Mouse (Mus musculus) induced T-regulatory cell, adult 2 months (primary cell): ENCODE data around the gene Ccdc88c.
A peak's percentile ranks its signal among the peaks of the same experiment; 100 is the strongest.

Experiments
- DNase-seq: peaks from one replicate; pipeline ENCODE4 v3.0.0-alpha.2; 2012; ENCODE audit warnings: low read depth

Gene Ccdc88c

DNA sequence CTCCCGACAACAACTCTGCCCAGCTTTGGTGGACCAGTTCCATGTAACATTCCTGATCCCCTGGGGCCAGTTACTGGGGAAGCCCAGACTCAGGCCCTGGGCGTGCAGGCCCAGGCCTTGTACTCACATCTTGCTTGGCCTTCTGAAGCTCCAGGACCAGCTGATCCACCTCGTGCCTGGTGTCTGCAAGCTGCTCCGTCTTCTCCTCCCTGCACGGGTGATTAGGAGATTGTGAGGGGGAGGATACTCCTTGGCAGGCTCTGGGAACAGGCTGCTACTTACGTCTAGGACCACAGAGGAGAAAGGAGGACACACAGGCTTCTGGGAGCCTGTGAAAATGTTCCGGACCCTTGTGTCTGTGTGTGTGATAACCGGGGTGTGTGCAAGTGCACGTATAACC is 62.6 kb downstream of the Ccdc88c start:
- DNase-seq: no peak

DNA sequence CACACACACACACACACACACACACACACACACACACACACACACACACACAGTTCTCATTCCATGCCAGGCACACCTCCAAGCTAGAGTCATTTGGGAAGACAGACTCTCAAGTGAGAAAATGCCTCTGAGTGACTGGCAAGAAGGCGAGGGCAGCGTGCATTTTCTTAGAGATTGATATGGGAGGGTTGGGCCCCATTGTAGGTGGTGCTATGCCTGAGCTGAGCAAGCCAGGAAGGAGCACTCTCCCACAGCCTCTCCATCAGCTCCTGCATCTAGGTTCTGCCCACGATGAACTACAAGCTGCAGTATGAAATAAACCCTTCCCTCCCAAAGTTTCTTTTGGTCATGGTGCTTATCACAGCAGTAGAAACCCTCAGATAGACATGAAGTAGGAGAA is 63.6 kb downstream of the Ccdc88c start:
- DNase-seq: no peak

DNA sequence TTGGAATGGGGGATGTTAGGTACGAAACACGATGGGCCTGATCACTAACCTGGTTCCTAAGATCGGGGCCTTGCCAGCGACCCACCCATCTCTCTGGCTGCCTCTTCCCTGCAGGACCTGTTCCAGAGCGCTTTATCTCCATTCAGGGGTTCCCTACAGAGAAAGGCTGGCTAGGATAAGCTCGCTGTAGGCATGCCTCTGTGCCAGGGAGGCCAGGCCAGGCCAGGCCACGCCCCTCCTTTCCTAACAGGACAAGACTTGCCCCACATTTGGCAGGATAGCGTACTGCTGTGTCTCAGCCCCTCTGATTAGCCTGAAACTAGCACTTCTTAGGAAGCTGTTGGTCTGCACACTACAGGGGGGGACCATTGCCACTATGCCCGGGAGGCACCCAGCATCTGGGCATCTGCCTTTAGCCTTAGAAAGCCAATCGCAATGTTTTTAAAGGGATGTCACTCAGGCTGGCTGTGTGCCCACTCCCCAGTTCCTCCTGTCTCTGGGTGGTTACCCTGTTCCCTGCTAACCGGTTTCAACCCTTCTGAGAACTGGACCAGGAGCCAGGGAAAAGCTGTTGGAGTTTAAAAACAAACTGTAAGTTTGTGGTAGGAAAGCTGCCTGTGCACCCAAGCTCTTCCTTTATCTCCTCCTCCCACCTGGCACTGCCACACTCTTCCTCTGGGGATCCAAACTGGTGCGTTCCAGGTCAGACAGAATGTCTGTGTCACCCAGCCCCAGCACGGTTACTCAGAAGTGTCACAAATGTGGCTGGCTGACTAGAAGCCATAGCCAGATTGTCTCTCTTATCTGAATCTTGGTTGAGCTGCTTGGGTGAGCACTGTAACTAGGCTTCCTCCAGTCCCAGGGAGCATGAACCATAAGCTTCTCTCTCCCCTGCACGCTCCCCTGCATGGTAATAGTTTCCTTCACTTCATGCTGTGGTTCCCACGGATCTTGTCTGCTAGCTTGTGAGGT is 69.9 kb downstream of the Ccdc88c start:
- peak; percentile 30 for DNase-seq

DNA sequence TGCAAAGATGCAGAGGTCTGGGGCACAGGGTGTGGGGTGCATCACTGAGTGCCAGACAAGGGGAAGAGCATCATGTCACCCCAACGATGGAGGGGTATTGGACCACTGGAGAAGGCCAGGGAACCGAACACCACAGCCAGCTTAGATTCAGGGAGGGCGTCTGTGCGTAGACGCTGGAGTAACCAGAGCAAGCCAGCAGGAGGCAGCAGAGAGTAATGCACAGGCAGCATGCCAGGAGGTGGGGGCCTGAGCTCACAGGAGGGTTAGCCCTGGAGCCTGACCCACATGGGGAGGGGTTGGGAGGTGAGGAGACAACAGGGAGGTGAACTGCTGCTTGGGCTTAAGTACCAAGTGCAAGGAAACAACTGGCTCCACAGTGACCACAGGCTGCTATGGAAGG is 70.8 kb downstream of the Ccdc88c start:
- DNase-seq: peak; percentile 89

DNA sequence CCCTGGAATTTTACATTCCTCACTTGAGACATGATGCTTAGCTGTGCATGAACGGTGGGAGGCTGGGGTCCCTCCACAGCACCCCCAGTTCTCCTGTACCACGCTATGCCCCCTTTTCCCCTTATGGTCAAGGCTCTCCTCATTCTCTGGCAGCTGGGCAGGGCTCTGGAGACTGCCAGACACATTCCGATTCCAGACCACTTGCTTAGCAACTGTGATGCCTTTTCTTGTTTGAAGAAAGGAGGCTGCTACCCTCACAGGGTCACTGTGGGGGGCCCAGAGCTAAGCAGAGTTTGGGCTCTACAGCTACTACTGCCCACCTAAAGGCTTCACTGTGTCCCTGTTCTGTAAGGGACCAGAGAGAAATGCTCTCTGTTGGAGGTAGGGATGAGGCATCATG is 71.6 kb downstream of the Ccdc88c start:
- DNase-seq: no peak

DNA sequence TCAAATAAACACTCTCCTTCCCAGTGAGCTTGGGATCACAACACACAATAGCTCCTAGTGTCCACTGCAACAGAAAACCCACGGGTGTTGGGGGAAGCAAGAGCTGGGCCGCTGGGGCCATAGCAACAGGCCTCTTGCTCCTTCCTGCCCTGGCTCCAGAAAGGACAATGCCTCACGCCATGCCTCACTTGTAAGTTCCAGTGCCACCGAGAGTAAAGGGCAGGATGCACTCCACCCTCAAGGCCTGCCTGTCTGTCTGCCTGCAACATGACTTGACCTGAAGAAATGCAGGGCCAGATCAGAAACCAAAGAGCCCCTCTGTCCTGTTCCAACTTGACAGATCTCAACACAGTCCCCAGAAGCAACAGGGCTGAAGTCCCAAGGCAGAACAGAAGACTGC is 72.0 kb downstream of the Ccdc88c start:
- no peak for DNase-seq

DNA sequence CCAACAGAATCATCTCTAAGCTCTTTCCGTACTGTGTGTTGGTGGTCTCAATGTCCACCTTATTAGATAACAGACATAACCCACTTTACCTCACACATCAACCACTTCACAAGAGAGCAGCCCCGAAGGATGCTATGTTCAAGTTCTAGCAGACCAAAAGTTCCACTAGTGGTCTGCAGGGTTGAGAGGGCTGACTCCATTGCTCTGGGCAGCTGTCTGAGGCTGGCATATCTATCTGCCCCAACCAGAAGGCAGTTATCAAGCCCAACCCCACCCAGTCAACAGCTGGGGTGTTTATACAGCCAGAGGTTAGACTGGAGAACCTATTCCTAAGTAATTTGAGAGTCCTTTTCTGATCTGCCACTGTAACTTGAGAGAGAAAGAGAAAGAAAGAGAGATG is 72.8 kb downstream of the Ccdc88c start:
- no peak for DNase-seq

DNA sequence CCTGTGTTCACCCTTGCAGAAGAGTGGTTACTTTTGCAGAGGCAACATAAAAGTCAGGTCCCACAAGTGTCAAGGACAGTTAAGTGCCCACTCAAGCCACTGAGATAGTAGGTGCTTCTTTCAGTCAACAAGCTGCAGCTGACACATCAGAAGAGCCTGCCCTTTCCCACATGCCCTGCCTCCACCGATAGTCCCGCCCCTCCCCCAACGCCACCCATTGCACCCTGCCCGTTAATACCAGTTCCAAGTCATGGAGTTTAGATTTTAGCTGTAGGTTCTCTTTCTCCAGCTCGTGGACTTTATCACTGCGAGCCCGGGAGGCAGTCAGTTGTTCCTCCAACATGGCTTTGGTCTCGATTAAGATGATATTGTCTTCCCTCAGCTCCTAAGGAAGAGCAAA is 74.9 kb downstream of the Ccdc88c start:
- no peak for DNase-seq

DNA sequence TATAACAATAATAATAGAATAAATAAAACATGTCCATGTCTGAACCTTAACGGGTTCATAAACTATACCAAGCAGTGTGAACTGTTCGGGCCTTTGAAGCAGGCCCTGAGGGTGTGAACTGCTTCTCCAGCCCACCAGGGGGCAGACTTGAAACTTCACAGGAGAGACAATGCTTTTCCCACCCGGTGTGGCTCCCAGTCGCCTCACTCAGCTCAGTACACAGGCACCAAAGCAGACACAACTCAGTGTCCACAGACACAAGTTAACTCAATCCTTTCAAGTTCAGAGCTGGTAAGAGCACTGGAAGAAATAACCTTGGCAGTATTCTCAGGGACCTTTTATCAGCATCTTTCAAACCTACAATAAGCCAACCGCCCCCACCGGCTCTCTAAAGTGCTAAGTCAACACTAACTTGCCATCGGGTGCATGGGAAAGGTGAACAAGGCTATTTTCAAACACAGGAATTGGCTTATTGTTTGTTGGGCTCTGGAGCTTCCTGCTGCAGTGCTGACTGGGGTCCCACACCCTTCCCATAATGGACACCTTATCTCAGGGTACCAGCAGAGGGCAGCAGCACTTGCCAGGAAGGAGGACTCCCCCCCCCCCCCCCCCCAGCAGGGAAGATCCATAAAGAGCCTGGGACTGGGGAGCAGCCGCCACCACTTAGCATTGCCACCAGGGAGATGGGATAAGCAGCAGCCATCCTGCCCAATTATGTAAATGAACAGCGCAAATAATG is 76.5 kb downstream of the Ccdc88c start:
- DNase-seq: peak; percentile 90

DNA sequence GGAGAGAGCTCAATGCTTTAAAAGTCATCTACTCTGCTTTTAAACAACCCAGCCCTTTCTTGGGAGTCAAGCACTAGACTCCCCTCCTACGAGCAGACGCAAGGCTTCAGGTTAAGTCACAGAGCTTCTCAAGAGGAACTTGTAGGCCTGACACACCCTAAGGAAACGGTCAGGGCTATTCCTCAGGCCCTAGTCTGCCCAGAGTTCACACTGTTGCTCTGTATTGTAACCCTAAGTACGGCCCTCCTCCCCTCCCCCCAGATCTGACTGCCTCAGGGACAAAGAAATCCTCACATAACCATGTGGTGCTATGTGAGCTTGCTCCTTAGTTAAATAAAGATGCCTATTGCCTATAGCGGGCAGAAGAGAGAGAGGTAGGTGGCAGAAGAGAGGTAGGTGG is 79.7 kb downstream of the Ccdc88c start:
- no peak for DNase-seq

DNA sequence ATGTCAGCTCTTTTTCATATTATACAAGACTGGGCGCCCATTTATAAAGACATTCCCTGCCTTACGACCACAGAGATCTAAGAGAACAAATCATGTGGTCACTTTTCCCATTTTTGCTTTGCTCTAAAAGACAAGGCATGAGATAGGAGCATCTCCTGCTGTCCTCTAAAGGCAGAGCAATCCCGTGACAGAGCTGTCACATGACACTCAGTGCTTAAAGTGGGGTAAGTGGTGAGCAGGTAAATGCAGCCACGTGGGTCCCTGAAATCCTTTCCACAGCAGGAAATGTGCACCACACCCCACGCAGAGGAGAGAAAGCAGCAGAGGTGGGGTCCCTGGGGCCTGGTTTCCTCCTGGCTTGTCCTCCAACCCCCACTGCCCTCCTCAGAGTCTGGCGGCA is 80.8 kb downstream of the Ccdc88c start:
- no peak for DNase-seq

DNA sequence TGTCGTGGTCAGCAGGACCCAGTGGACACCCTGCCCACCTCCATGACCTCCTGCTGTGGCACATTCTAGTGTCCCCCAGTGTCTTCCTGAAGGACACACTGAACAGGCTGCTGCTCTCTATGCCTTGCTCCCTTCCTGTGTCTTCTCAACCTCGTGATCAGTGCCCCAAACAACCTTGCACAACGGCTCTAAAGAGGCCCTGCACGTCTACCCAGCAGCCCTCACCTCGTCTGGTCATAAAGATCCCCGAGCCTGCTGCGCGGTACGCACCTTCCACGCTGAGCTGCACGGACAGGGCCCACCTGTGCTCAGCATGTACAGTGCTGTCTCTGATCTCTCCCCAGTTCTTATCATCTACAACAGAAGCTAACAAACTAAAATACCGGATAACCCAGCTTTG is 82.9 kb downstream of the Ccdc88c start:
- no peak for DNase-seq

DNA sequence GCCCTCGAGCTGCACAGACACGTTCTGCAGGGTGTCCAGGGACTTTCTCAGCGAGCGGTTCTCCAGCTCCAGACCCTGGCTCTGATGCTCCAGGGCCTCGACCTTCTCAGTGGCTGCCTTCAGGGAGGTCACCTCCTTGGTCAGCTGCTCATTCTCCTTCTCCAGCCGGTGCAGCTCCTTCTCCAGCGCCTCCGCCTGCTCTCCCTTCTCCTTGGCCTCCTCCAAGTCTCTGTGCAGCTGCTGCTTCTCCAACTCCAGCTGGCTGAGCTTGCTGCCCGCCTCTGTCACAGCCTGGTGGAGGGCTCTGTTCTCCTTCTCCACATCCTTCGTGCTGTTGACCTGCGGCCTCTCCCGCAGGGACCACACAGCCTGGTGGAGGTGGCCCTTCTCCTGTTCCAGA is 83.4 kb downstream of the Ccdc88c start:
- DNase-seq: no peak

DNA sequence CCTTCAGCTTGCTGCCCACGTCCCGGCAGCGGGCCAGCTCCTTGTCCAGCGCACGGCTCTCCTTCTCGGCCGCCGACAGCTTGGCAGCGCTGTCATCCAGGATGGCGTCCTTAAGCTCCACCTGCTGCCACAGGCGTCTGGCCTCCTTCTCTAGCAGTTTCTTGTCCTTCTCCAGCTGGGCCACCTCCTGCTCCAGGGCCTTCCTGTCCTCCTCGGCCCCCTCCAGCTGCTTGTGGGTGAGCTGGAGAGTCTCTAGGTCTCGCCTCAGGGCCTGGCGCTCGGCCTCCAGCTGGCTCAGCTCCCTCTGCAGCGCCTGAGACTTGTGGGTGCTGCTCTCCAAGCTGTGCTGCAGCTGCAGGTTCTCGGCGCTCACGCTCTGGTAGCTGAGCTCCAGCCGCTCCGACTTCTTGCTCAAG is 83.9 kb downstream of the Ccdc88c start:
- no peak for DNase-seq

DNA sequence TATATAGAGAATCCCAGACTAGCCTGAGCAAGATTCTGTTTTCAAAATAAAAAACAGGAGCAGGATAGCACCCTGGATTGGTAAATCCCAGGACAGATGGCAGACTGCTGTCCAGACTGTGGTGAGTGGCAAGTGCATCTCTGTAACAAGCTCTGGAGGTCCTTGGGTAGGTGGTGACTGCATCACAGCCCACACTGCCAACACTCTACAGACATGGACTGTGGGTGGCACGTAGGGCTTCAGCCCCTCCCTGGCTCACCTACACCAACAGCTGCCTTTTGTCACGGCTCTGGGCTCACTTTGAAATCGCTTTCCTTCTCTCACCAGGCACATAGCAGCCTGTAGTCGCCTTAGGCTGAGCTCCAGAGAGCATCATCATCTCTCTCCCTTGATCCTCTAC is 85.7 kb downstream of the Ccdc88c start:
- no peak for DNase-seq

DNA sequence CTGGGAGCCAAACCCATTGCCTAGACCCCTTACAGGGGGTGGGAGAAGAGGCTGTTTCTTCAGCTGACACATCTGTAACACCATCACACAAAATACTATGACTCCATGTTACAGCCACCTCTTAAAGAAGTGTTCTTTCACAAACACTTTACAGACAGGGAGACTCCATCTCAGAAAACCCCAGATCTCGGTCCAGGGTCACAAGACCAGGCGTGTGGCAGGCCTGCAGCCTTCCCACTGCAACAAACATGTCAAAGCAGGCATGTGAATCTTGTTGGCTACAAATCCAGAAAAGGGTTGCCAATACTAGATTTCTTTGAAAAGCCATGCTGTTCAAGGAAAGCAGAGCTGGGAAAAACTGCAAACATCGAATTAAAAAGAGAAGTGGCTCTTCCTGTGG is 87.5 kb downstream of the Ccdc88c start:
- DNase-seq: no peak

DNA sequence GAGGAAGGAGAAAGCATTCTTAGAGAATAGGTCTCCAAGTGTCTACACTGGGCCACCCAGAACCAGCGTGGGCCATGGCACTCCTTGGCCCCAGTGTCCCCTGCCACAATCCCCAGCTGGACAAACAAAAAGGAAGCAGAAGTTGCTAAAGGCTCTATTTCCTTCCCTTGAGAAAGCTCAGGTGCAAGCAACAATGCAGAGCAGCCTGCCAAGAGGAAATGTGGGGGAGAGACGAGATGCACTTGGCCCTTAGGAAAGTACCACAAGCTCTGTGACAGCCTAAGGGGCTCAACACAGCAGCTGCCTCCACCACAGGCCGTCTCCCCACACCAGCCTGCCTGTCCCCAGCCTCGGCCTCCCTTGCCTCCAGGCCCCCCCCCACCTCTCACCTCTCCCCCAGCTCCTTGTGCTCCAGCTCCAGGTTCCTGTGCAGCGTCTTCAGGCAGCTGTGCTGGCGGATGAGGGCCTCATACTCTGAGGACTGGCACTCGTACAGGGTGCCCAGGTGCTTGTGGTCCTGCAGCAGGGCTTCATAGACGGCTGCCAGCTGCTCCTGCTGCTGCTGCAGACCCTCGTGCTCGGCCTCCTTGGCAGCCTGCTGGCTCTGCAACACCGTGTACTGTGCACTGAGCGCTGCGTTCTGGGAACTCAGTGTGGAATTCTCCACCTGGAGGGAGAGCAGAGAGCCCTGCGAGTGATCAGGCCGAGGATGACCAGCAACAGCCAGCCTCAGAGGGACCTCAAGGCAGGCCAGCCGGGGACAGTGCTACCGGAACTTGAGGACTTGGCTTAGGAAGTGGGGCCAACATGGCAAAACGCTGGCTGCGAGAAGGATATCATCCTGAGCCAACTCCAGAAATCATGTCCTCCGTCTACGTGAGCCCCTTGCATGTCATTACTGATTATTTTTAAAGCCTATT is 91.2 kb downstream of the Ccdc88c start:
- no peak for DNase-seq

DNA sequence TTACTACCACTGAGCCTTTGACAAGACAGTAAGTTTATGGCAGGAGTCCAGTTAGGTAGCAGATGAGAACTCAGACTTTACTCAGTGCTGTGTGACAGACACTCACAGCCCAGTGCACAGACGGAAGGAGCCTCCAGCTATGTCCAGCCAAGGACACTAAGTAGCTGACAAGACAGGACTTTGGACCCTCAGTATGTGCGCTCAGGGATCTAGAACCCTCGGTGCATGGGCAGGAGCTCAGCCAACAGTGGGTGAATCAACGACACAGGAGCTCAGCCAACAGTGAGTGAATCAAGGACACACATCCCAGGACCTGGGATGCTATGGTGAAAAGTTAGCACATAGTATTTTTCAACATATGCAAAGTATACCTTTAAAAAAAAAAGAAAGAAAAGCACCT is 92.1 kb downstream of the Ccdc88c start:
- DNase-seq: no peak

DNA sequence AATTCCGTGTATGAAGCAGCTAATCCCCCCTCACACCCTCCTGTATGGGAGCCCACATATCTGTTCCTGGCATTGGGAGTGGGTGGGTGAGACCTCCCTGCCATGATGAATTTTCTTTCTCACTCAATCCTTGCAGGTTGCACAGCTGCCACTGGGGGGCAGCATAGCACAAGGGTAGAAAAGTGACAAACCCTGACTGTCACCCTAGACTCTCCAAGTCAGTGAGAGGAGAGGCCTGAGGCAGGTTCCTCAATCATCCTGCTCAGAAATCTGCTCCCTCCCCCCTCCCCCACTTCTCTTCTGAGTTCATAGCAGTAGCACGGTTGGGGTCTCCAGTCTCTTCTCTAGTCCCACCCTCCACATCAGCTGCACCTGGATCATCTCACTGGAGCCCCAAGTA is 92.7 kb downstream of the Ccdc88c start:
- DNase-seq: peak; percentile 89

DNA sequence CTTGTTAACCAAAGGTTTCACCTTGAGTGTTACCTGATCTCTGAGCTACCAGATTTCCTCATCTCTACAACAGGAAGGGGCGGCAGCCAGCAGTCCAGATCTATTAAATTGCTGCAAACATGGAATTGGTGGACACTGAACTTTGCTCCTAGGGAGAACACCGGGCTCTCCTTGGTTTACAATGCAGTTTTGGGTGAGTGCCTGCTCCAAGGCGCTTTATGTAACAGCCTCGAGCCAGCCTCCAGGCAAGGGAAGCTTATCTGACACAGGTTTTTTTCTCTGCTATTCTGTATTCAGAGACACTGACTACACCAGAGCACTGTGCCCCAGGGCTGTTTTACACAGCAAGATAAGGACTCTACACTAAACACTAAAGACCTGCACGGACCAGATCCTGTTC is 94.1 kb downstream of the Ccdc88c start:
- DNase-seq: no peak

DNA sequence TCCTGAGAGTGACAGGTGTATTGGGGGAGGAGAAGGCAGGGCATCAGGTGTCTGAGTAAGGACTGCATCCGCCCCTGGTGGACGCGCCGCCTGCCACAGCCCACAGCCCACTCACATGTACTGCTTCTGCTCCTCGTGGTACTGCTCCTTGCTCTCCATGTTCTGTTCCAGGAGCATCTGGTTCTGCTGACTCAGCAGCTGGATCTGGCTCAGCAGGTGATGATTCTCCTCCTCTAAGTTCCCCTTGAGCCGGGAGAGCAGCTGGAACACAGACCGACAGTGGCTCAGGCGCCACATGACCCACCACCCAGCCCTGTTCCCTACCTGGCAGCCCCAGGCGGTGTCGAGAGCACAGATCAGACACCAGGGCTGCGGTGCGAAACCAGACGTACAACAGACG is 97.2 kb downstream of the Ccdc88c start:
- no peak for DNase-seq

DNA sequence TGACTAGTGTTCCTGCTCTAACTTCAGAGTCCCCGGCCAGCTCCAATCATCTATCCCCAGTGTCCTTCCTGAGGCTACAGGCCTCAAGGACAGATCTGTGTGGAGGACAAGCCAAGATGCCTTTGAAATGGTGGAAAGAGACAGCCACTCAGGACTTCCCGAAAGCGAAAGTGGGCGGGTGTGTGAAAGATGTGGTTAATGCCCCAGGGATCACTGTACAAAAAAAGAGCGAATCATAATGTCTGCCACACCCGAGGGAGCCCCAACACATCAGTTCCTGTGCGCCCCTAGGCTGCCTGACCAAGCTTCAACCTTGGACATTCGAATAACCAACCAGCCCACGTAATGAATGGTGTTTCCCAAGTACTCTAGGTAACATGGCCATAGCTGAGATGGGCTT is 100.6 kb downstream of the Ccdc88c start:
- DNase-seq: peak; percentile 52
